Mouse (Mus musculus) retina, postnatal 1 day (tissue): ENCODE measurements around the gene Fam120a.
A peak's percentile ranks its signal among the peaks of the same experiment; 100 is the strongest.

ENCODE experiments used
- DNase-seq: peaks from one replicate; pipeline ENCODE4 v3.0.0-alpha.2; 2012

The Fam120a gene

DNA sequence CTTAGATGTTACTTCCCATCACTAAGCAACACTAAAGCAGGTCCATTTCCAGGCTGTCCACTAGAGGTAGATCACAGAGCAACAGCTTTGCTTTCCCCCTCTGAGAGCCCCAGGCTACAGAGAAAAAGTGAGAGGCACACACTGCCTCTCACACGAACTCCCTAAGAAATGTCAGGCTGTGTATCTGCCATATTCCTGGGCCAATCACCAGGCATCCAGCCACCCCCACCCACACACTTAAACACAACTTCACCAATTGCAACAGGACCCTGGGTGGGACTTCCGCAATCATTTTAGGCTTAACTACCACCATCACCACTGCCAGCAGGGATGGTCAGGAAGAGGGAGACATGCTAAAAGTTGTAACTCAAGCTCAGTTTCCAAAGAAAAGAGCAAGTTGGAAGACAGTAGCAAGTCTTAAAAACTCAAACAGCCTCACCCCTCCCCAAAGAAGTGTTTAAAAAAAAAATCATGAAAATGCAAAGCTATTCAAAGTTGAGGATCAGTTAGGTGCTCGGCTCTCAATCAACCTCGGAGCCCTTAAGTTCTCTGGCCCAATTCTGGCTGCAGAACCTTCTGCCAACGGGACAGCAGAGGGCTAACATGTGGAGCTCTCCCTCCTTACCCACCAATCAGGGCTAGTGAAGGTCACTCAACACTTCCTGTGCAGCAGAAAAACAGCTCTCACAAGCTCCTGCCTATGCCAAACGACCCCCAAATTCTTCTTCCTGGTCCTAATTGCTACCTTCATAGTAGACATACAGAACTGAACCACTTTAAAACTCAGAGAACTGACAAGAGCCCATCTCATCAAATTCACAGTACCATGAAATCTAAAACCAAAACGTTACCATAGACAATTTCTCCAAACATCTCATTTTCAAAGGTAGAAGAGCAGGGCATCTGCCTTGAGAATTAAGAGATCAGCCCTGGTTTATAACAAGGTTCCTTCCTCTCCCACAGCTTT is 2.0 kb downstream of the Fam120a start:
- peak; percentile 78 for DNase-seq

DNA sequence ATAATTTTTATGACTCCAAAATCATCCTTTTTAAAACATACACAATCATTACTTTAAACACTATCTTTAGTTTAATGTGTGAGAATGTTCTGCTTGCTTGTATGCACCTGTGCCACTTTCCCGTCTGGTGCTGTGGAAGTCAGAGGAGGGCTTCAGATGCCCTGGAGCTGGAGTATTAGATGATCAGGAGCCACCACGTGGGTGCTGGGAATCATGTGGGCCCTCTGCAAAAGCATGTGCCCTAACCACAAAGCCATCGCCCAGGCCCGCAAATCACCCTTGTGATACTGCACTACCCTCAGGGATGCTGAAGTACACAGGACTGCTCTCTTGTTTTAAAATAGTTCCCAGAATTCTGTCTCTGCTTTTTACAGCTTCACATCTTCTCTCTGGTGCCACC is 3.0 kb downstream of the Fam120a start:
- no peak for DNase-seq

- DNase-seq, result no peak
Observed at GRCm38 (mm10) chr13:48963111-48963510, 4.7 kb downstream of the Fam120a start.

GRCm38 (mm10) chr13:48962519-48962918 is 5.3 kb downstream of the Fam120a start:
- DNase-seq, result no peak

DNA sequence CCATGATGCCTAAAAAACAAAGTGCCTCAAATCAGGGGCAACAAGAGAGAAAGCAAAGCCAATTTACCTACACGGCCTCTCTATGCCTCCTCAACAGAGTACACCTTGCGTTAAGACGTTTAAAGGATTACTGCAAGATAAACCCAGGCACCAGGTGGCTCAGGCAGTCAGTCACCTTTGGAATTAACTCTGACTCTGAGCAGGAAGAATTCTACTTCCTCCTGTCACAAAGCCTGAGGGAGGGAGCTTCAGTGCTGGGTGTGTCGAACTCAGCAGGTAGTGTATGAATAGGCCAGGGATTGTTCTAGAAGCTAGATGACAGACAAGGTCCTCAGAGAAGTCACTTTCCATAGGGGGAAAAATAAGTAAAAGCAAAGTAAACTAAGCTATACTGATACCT is 9.2 kb downstream of the Fam120a start:
- DNase-seq, result peak; percentile 32

GRCm38 (mm10) chr13:48954825-48955224 is 13.0 kb downstream of the Fam120a start:
- no peak for DNase-seq

- no peak for DNase-seq
Observed at GRCm38 (mm10) chr13:48950600-48951241, 17.1 kb downstream of the Fam120a start.

DNA sequence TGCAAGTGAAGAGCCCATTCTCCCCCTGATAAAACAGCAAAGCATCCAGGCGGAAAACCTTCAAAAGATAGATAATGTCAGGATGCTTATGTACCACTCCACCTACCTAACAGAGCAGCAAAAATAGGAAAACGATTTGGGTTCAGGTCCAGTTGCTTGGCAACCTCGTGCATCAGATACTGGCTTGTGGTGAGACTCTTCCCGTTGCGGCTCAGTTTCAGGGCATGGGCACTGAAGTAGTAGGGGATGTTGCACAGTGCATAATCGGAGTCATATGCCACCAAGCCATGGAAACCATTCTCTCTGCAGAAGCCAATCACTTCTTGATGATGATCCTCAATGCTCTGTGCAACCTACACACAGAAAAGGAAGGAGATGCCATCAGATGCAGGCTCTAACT is 18.9 kb downstream of the Fam120a start:
- DNase-seq, result no peak

- DNase-seq, result no peak
Observed at GRCm38 (mm10) chr13:48944571-48944970, 23.2 kb downstream of the Fam120a start.

DNA sequence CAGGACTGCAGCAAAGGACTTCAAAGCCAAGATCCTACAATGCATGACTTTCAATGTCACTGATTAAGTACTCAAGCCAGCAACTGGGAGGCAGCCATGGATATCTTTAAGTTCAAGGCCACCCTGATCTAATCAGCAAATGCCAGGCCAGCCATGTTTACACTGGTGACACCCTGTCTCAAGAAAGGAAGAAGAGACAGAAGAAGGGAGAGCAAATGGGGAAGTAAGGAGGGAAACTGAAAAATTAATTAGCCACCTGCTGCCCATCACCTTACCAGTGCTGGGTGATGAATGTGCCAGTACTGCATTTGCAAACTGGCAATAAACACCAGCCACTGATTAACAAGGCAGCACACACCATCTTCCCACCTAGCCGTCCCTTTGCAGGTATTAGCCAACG is 25.3 kb downstream of the Fam120a start:
- no peak for DNase-seq

DNA sequence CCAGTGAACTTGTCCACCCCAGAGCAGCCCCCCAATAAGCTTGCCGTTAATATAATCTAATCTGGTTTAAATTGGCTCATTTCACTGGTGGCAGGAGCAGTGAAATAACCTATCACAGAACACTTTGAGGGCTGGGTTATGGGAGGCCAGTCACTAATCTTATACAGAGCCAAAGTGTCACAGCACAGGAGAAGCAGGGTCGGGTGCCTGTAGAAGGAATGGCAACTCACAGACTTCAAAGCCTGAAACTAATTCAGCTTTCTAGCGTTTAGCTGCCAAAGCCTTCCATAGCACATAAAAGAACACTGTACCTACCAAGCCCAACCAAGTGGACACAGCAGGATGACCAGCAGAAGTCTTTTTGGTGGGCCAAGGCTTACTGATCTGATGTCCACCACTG is 26.0 kb downstream of the Fam120a start:
- DNase-seq, result no peak

GRCm38 (mm10) chr13:48934597-48934996 is 33.2 kb downstream of the Fam120a start:
- no peak for DNase-seq

DNA sequence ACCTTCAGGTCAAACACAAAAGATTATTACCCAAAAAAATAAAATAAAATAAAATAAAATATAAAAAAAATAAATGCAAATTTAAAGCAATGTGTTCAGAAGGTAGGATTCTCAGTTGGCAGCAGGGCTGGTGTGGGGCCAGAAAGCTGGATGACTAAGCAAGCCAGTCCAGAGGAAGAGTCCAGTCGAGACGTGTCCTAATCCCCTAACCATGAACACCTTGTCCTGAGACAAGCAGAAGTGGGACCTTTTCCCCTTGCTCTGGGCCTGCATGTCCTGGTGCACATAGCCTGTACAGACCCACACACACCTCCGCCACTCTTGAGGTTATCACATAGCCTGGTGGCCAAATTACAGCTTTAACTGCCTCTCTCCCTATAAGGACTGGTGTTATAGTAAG is 35.1 kb downstream of the Fam120a start:
- DNase-seq, result no peak

DNA sequence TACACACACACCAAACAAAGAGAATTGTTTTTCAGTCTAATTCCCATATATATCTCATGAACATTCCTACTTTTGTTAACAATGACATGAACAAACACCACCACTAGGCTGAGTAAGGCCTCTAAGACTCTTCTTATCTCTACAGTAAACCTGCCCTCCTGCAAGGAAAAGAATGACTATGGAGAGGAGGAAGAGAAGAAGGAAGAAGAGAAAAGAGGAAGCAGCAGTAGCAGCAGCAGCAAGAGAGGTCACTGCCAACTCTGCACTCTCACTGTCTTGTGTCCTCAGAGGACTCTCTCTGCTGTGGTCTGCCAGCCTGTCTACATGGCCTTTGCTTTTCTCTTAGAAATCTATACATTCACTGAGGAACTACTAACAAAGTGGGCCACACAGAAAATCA is 36.1 kb downstream of the Fam120a start:
- DNase-seq, result no peak

DNA sequence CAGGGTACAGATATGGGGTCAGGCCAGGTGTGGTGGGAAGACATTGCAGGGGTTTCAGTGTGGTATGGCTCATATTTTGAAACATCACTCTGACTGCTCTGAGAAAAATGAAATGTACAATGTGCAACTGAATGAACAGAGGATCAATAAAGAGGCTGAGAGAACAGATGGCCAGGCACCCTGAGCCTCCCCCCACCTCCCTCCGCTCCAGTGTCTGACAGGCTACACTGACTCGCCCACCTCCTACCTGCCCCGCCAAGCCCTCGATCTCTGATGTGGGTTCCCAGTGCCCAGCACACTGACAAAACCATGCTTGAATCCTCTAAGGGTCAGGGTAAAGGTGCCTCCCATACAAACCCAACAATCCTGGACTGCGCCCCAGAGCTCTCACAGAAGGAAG is 36.6 kb downstream of the Fam120a start:
- DNase-seq, result no peak

DNA sequence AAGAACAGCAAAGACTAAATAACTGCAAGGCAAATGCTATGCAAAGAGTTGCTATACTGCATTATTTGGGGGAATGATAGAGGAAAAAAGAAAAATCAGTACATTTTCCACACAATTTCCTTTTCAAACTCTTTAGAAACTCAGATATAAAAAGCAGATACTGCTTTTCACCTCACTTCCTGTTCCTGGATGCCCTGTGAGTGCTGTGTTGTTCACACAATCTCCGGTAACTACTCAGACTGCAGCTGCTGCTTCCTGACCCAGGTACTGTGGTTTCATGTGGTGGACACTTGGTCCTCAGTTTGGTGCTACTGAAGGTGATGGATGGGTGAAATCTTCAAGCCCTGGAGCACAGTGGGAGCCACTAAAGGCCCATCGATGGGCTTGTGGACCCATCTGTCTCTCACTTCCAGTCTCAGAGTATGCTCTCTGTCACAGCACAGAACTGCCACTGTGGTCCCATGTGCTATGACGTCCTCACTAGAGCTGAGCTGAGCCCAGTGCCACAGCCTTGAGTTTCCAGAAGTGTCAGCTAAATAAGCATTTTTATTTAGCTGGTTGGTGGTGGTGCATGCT is 38.2 kb downstream of the Fam120a start:
- DNase-seq, result no peak

DNA sequence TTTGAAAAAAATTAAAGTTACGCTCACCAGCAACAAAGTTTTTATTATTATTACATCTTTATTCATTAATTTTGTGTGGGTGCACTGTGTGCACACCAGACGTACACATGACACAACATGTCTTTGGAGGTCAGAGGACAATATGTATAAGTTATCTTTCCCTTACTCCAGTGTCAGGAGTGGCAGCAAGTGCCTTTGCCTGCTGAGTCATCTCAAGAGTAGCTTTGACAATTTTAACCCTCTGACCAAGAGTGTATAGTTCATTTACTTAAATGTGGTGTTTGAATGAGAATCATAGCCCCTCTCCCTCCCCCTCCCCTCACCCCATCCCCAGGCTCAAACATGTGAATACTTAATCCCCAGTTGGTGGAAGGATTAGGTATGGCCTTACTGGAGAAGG is 40.2 kb downstream of the Fam120a start:
- no peak for DNase-seq

DNA sequence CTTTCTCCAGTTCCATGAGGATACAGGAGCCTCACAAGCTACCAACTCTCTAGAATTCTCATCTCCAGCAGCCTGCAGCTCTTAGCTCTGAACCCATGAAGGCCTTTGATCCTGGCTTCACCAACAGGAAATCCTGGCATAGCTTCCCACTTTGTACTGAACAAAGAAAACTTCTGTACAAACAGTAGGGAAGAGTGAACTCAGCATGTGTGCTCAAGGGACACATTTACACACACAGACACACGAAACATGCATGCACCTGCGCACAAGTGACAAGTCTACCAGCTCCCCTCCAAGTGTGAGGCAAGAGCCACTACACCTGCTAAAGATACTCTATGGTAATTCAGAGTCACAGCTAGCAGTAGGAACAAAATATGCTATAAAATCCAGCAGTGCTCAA is 45.1 kb downstream of the Fam120a start:
- DNase-seq, result no peak

DNA sequence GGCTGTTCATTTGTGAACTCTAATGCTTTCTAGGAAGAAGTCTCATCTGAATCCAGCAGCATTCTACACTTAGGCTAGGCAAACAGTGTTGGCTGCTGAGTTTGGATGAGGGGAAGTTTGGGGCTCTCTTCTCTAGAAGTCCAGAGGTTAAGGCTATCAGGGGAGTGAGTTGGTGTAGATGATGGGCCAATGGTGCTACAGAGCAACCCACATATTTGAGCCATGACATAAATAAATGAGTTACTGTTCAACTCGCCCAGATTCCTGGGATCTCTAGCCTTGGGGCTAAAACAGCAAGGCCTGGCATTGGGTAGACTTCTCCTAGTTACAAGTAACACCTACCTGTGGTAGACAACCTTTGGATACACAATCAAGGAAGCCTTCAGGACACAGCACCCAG is 46.6 kb downstream of the Fam120a start:
- no peak for DNase-seq

- DNase-seq, result no peak
Observed at GRCm38 (mm10) chr13:48919756-48920415, 47.9 kb downstream of the Fam120a start.

- DNase-seq, result no peak
Observed at GRCm38 (mm10) chr13:48917113-48917599, 50.7 kb downstream of the Fam120a start.

DNA sequence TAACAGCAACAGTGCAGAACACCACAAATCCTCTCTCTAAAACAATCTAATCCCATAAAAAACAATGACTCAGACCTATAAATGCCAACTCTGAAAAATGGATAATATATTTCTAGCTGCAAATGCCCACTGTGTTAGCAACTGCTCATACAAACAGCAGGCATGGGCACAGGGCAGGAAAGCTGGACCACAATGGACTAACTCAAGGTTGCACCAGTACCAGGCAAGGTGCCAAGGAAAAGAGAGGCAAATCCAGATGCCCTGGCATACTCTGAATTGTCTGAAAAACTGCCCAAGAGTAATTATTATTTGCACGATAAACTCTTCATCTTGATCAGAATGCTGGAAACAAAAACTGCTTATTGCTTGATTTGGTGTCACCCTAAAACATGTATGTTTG is 54.1 kb downstream of the Fam120a start:
- DNase-seq, result no peak

GRCm38 (mm10) chr13:48913141-48913540 is 54.7 kb downstream of the Fam120a start:
- no peak for DNase-seq
